Mouse (Mus musculus): ENCODE data around the gene Mrpl22. TPM values are rescaled to one million over a fixed set of nuclear protein-coding genes. Genes with fewer than 3 reads are reported as not detected.

Gene Mrpl22
- 132 and 146 TPM in 2 replicates for polyA plus RNA-seq (2014; fragmentation: Nextera tagmentation; extraction: Ambion mirVana)

DNA sequence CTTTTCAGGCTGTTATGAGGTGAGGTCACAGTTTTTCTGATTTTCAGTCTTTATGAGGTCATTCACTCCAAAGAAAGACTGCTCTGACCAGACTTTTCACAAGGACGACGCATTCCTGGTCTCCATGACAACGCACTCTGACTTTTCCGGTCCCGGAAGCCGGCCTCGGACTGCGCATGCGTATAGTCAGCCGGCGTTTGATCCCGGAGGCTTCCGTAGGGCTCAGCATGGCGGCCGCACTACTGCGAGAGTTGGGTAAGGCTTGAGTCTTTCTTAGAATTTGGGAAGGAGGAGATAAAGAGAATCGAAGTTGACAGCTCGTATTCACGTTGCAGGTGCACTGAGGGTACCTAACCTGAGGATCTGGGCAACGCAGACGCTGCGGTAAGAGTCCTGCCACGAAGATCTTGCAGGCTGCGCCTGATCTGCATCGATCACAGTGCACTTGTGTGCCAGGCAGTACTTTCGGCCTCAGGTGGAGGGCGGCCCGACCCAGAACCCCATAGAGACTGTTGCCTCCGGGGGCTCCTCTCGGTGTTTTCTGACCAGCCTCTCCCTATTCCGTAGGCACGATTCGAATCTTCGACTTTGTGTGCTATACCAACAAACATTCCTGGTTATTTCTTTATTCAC, at the start of gene Mrpl22:
Gene Mrpl22, plus strand, starts transcription at position 203 of the 633 bp plus-strand sequence.
- H3K4me2 ChIP-seq (ENCODE audit: low read depth, low read length) = peak within 1 kb of the TSS; percentile 72
- H3K27ac ChIP-seq (replicated peaks; ENCODE audit: low read depth, low read length) = no peak within 1 kb of the TSS; the same call in 1 of the 2 replicates
- ATAC-seq (replicated peaks; ENCODE audit: insufficient number of reproducible peaks, low FRiP score, low TSS enrichment, low read depth) = peak; percentile 63
- no peaks in the 10 kb centered on the region for H3K4me1 ChIP-seq (ENCODE audit: control insufficient read depth, insufficient read depth, low read length)
- no peaks in the 10 kb centered on the region; the same call in 1 of the 2 replicates for H3K36me3 ChIP-seq (replicated peaks; ENCODE audit: control insufficient read depth, insufficient read depth, low read depth, low read length)
- H3K4me3 ChIP-seq (ENCODE audit: low read depth, low read length) = peak within 1 kb of the TSS; percentile 71
- under 1% methylated on average over 34 of the region's 34 CpGs for WGBS
- no peaks in the 10 kb centered on the region for H3K27me3 ChIP-seq (ENCODE audit: control insufficient read depth, insufficient read depth, low read length)
- DNase-seq (ENCODE audit: low spot score) = peak; percentile 99
- H3K9me3 ChIP-seq (replicated peaks; ENCODE audit: control insufficient read depth, low read length) = no peaks in the 10 kb centered on the region
- H3K9ac ChIP-seq (replicated peaks; ENCODE audit: low read length) = peak within 1 kb of the TSS; percentile 83

- H3K4me2 ChIP-seq (ENCODE audit: low read depth, low read length) = no peak overlapping the region
- DNase-seq (ENCODE audit: low spot score) = no peak
- no peak overlapping the region for H3K9ac ChIP-seq (replicated peaks; ENCODE audit: low read length)
- no peak overlapping the region for H3K4me3 ChIP-seq (ENCODE audit: low read depth, low read length)
- H3K27me3 ChIP-seq (ENCODE audit: control insufficient read depth, insufficient read depth, low read length) = no peaks in the 10 kb centered on the region
- no peaks in the 10 kb centered on the region for H3K9me3 ChIP-seq (replicated peaks; ENCODE audit: control insufficient read depth, low read length)
- H3K36me3 ChIP-seq (replicated peaks; ENCODE audit: control insufficient read depth, insufficient read depth, low read depth, low read length) = peaks cover 10% of the 10 kb centered on the region
- no peak for ATAC-seq (replicated peaks; ENCODE audit: insufficient number of reproducible peaks, low FRiP score, low TSS enrichment, low read depth)
- H3K4me1 ChIP-seq (ENCODE audit: control insufficient read depth, insufficient read depth, low read length) = no peaks in the 10 kb centered on the region
- WGBS = 98% methylated on average over 2 of the region's 2 CpGs
- H3K27ac ChIP-seq (replicated peaks; ENCODE audit: low read depth, low read length) = no peak overlapping the region
Measured at GRCm38 (mm10) chr11:58123711-58124110, 47.8 kb upstream of the Mrpl22 start.

DNA sequence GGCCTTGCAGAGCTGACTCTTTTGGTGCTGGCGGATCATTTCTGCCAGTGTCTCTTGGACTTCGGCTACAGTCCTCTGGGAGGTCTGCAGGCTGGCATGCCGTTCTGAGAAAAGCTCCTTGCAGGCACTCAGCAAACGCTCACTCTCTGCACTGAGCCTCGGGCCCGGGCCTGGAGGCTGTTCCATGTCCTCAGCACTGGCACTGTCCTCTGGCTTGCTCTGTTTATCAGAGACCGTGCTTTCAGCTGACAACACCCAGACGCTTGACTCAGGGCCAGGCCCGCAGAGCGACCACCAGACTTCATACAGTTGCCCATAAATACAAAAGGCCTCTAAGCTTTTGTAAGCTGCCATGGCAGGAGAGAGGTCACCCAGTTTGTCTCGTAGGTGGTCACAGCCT, 46.4 kb upstream of the Mrpl22 start:
- Histone ChIP-seq H3K4me1 (ENCODE audit: control insufficient read depth, insufficient read depth, low read length) (no peaks in the 10 kb centered on the region), H3K27me3 (ENCODE audit: control insufficient read depth, insufficient read depth, low read length) (no peaks in the 10 kb centered on the region), H3K9me3 (replicated peaks; ENCODE audit: control insufficient read depth, low read length) (no peaks in the 10 kb centered on the region), H3K36me3 (replicated peaks; ENCODE audit: control insufficient read depth, insufficient read depth, low read depth, low read length) (peaks cover 10% of the 10 kb centered on the region), H3K4me2 (ENCODE audit: low read depth, low read length) (no peak overlapping the region), H3K4me3 (ENCODE audit: low read depth, low read length) (no peak overlapping the region), H3K9ac (replicated peaks; ENCODE audit: low read length) (no peak overlapping the region), H3K27ac (replicated peaks; ENCODE audit: low read depth, low read length) (no peak overlapping the region)
- DNase-seq (ENCODE audit: low spot score) (no peak), ATAC-seq (replicated peaks; ENCODE audit: insufficient number of reproducible peaks, low FRiP score, low TSS enrichment, low read depth) (no peak)
- 89% methylated on average over 11 of the region's 11 CpGs for WGBS

DNA sequence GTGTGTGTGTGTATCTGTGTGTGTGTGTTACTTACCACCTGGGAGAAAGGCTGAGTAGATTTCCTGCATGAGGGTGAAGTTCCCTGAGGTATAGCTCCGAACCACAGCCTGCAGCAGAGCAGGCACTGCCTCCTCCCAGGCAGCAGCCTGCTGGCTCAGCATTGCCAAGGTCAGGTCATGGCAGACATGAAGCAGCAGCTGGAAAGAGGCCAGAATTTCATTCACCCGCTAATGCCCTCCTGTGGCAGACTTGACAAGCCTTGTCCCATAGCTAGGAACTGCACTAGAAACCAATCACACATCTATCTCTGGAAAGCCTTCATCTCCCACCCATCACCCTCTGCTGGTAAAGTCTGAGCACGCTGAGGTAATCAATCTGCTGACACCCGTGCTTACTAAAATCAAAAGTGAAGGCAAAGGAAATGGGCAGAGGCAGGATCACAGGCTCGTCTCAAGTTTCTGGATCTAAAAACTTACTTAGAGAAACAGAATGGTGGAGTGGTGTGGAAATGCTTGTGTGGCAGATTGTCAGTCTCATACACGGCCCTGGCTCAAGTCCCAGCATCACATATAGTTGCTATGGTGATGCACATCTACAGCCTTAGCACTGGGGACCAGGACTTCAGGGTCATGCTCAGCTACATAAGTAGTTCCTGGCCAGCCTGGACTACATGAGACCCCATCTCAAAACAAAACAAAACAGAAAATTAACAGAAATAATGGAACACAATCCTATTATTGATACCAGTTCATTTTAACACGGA, 44.9 kb upstream of the Mrpl22 start:
- no peak for ATAC-seq (replicated peaks; ENCODE audit: insufficient number of reproducible peaks, low FRiP score, low TSS enrichment, low read depth)
- H3K4me3 ChIP-seq (ENCODE audit: low read depth, low read length) = no peak overlapping the region
- H3K9ac ChIP-seq (replicated peaks; ENCODE audit: low read length) = no peak overlapping the region
- H3K27ac ChIP-seq (replicated peaks; ENCODE audit: low read depth, low read length) = no peak overlapping the region
- DNase-seq (ENCODE audit: low spot score) = no peak
- H3K4me2 ChIP-seq (ENCODE audit: low read depth, low read length) = no peak overlapping the region
- H3K36me3 ChIP-seq (replicated peaks; ENCODE audit: control insufficient read depth, insufficient read depth, low read depth, low read length) = peaks cover 4% of the 10 kb centered on the region
- 87% methylated on average over 7 of the region's 7 CpGs for WGBS
- no peaks in the 10 kb centered on the region for H3K4me1 ChIP-seq (ENCODE audit: control insufficient read depth, insufficient read depth, low read length)
- H3K9me3 ChIP-seq (replicated peaks; ENCODE audit: control insufficient read depth, low read length) = no peaks in the 10 kb centered on the region
- no peaks in the 10 kb centered on the region for H3K27me3 ChIP-seq (ENCODE audit: control insufficient read depth, insufficient read depth, low read length)

- no peaks in the 10 kb centered on the region for H3K27me3 ChIP-seq (ENCODE audit: control insufficient read depth, insufficient read depth, low read length)
- no peak overlapping the region for H3K27ac ChIP-seq (replicated peaks; ENCODE audit: low read depth, low read length)
- no peak for ATAC-seq (replicated peaks; ENCODE audit: insufficient number of reproducible peaks, low FRiP score, low TSS enrichment, low read depth)
- H3K4me1 ChIP-seq (ENCODE audit: control insufficient read depth, insufficient read depth, low read length) = no peaks in the 10 kb centered on the region
- H3K4me3 ChIP-seq (ENCODE audit: low read depth, low read length) = no peak overlapping the region
- DNase-seq (ENCODE audit: low spot score) = no peak
- H3K36me3 ChIP-seq (replicated peaks; ENCODE audit: control insufficient read depth, insufficient read depth, low read depth, low read length) = peaks cover 2% of the 10 kb centered on the region; the same call in 1 of the 2 replicates
- no peak overlapping the region for H3K4me2 ChIP-seq (ENCODE audit: low read depth, low read length)
- no peak overlapping the region for H3K9ac ChIP-seq (replicated peaks; ENCODE audit: low read length)
- WGBS = 94% methylated on average over 2 of the region's 2 CpGs
- H3K9me3 ChIP-seq (replicated peaks; ENCODE audit: control insufficient read depth, low read length) = no peaks in the 10 kb centered on the region
Measured at GRCm38 (mm10) chr11:58127544-58127943, 43.9 kb upstream of the Mrpl22 start.

DNA sequence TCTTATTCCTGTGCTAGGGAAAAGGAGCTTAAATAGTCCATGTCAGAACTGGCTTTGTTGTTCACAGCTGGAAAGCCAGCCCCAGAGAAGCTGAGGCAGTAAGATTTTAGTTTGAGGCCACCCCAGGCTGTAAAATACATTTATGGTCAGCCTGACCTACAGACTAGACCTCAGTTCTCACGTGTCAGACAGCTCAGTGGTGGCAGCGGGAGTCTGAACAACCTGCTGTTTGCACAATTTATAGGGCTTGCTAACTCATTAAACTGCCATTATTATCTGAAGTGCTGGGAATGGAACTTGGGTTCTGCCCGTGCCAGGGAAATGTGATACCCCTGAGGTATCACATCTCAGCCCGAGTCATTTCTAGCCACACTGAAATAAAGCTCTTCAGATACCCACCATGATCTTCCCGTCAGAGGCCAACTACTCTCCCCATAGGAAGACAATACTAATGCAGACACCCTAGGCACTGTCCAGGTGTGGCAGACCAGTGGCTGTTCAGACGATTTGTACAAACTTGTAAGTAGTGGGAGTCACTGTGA, 42.1 kb upstream of the Mrpl22 start:
- H3K4me1 ChIP-seq (ENCODE audit: control insufficient read depth, insufficient read depth, low read length) = no peaks in the 10 kb centered on the region
- no peaks in the 10 kb centered on the region; the same call in none of the 2 replicates for H3K36me3 ChIP-seq (replicated peaks; ENCODE audit: control insufficient read depth, insufficient read depth, low read depth, low read length)
- 82% methylated on average over 6 of the region's 6 CpGs for WGBS
- H3K9ac ChIP-seq (replicated peaks; ENCODE audit: low read length) = no peak overlapping the region
- no peak for DNase-seq (ENCODE audit: low spot score)
- H3K4me2 ChIP-seq (ENCODE audit: low read depth, low read length) = no peak overlapping the region
- no peaks in the 10 kb centered on the region for H3K9me3 ChIP-seq (replicated peaks; ENCODE audit: control insufficient read depth, low read length)
- H3K27ac ChIP-seq (replicated peaks; ENCODE audit: low read depth, low read length) = no peak overlapping the region
- H3K4me3 ChIP-seq (ENCODE audit: low read depth, low read length) = no peak overlapping the region
- no peak for ATAC-seq (replicated peaks; ENCODE audit: insufficient number of reproducible peaks, low FRiP score, low TSS enrichment, low read depth)
- no peaks in the 10 kb centered on the region for H3K27me3 ChIP-seq (ENCODE audit: control insufficient read depth, insufficient read depth, low read length)

DNA sequence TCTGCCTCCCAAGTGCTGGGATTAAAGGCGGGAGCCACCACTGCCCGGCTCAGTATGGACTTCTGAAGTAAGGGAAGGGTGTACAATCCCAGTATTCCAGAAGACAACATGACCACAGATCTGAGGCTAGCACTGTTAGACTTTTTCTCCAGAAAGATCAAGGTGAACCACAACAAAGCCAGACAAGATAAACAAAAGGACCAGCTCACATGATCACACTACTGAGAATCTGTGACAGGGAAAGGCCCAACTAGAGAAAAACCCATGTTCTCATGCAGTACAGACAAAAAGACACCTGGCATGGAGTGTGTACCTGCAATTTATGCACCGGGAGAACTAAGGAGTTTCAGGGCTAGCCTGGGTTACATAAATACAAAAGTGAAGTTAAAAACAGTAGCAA, 39.4 kb upstream of the Mrpl22 start:
- H3K4me3 ChIP-seq (ENCODE audit: low read depth, low read length) = no peak overlapping the region
- no peaks in the 10 kb centered on the region for H3K9me3 ChIP-seq (replicated peaks; ENCODE audit: control insufficient read depth, low read length)
- ATAC-seq (replicated peaks; ENCODE audit: insufficient number of reproducible peaks, low FRiP score, low TSS enrichment, low read depth) (no peak), DNase-seq (ENCODE audit: low spot score) (no peak)
- H3K9ac ChIP-seq (replicated peaks; ENCODE audit: low read length) = no peak overlapping the region
- H3K36me3 ChIP-seq (replicated peaks; ENCODE audit: control insufficient read depth, insufficient read depth, low read depth, low read length) = peaks cover 3% of the 10 kb centered on the region
- no peak overlapping the region for H3K27ac ChIP-seq (replicated peaks; ENCODE audit: low read depth, low read length)
- no peak overlapping the region for H3K4me2 ChIP-seq (ENCODE audit: low read depth, low read length)
- 91% methylated on average over 3 of the region's 3 CpGs for whole genome bisulfite sequencing
- H3K27me3 ChIP-seq (ENCODE audit: control insufficient read depth, insufficient read depth, low read length) = no peaks in the 10 kb centered on the region
- H3K4me1 ChIP-seq (ENCODE audit: control insufficient read depth, insufficient read depth, low read length) = no peaks in the 10 kb centered on the region

DNA sequence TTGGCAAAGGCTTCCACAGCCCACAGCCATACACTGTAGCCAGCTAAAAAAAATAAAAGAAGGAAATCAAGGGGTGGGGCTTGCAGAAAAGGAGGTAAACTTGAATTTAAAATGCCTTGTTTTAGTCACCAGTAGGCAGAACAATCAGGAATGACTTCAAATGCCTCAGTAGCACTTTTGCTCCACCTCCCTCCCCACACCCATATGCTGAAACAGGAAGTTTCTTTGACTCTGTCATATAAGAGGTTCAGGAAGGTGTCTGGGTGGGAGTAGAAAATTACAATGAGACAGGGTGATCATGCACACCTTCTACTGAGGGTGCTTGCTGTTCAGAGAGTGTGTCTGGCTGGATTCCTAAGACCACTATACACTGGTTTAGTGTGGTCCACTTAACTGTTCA, 36.6 kb upstream of the Mrpl22 start:
- Histone ChIP-seq H3K27me3 (ENCODE audit: control insufficient read depth, insufficient read depth, low read length) (no peaks in the 10 kb centered on the region), H3K9ac (replicated peaks; ENCODE audit: low read length) (no peak overlapping the region), H3K36me3 (replicated peaks; ENCODE audit: control insufficient read depth, insufficient read depth, low read depth, low read length) (peaks cover 6% of the 10 kb centered on the region), H3K4me3 (ENCODE audit: low read depth, low read length) (no peak overlapping the region), H3K9me3 (replicated peaks; ENCODE audit: control insufficient read depth, low read length) (no peaks in the 10 kb centered on the region), H3K4me1 (ENCODE audit: control insufficient read depth, insufficient read depth, low read length) (no peaks in the 10 kb centered on the region), H3K27ac (replicated peaks; ENCODE audit: low read depth, low read length) (no peak overlapping the region), H3K4me2 (ENCODE audit: low read depth, low read length) (no peak overlapping the region)
- no peak for ATAC-seq (replicated peaks; ENCODE audit: insufficient number of reproducible peaks, low FRiP score, low TSS enrichment, low read depth)
- no peak for DNase-seq (ENCODE audit: low spot score)
